Mouse (Mus musculus) MEL (cell line): ENCODE results near the gene Olfr547. TPM values are rescaled to one million over a fixed set of nuclear protein-coding genes. Genes with fewer than 3 reads are reported as not detected.
A peak's percentile ranks its signal among the peaks of the same experiment; 100 is the strongest.

Experiments used
- DNase-seq: peaks from one replicate; pipeline ENCODE4 v3.0.0; 2011; ENCODE audit warnings: low read depth, low spot score
- H3K27ac ChIP-seq: 2 replicates; pipeline ENCODE4 v1.5.1; 2012; ENCODE audit warnings: low read depth, mild to moderate bottlenecking, control low read depth, low read length, moderate library complexity; ENCODE audit not compliant: control insufficient read depth
- H3K27me3 ChIP-seq, 2 experiments: fragments of 150-350 bp in 1 of 2; sonication (generic) in 1 of 2; 2 replicates each; pipeline ENCODE4 v1.6.1; 2012; ENCODE audit warnings: low read length in 2 of 2, mild to moderate bottlenecking in 2 of 2, improper control_type of control experiment in 1 of 2, moderate library complexity in 1 of 2; ENCODE audit not compliant: insufficient read depth in 2 of 2, control insufficient read depth in 1 of 2
- H3K36me3 ChIP-seq, 2 experiments: 2 replicates each; pipeline ENCODE4 v1.6.1; 2012 to 2014; ENCODE audit warnings: low read length in 2 of 2, improper control_type of control experiment in 1 of 2, inconsistent platforms in 1 of 2, mild to moderate bottlenecking in 1 of 2; ENCODE audit not compliant: insufficient read depth in 2 of 2, control insufficient read depth in 1 of 2
- H3K4me1 ChIP-seq, 2 experiments: fragments of 150-350 bp in 1 of 2; sonication (generic) in 1 of 2; 2 replicates each; pipeline ENCODE4 v1.6.1; 2012; ENCODE audit warnings: low read length in 2 of 2, improper control_type of control experiment in 1 of 2, mild to moderate bottlenecking in 1 of 2; ENCODE audit not compliant: insufficient read depth in 2 of 2, control insufficient read depth in 1 of 2
- H3K4me3 ChIP-seq, 2 experiments: fragments of 150-350 bp in 1 of 2; sonication (generic) in 1 of 2; 2 replicates each; pipeline ENCODE4 v1.5.1; 2012; ENCODE audit warnings: low read depth in 2 of 2, low read length in 2 of 2, mild to moderate bottlenecking in 2 of 2, moderate library complexity in 2 of 2, control low read depth in 1 of 2, improper control_type of control experiment in 1 of 2; ENCODE audit not compliant: control insufficient read depth in 1 of 2, insufficient read depth in 1 of 2
- H3K79me2 ChIP-seq: 2 replicates; pipeline ENCODE4 v1.6.1; 2012; ENCODE audit warnings: mild to moderate bottlenecking, low read length, moderate library complexity; ENCODE audit not compliant: control insufficient read depth, poor library complexity, insufficient read depth
- H3K9ac ChIP-seq: 2 replicates; pipeline ENCODE4 v1.6.1; 2012; ENCODE audit warnings: low read depth, mild to moderate bottlenecking, control low read depth, low read length, moderate library complexity; ENCODE audit not compliant: control insufficient read depth, poor library complexity, severe bottlenecking
- H3K9me3 ChIP-seq: fragments of 150-350 bp; sonication (generic); replicated peaks from 2 replicates; pipeline ENCODE4 v1.6.1; 2012; ENCODE audit warnings: mild to moderate bottlenecking, low read length, improper control_type of control experiment, moderate library complexity; ENCODE audit not compliant: insufficient read depth
- CHD1 ChIP-seq: IDR thresholded peaks from 2 replicates; pipeline ENCODE4 v1.6.1; 2012; ENCODE audit warnings: low read depth, mild to moderate bottlenecking, inconsistent platforms, low read length, improper control_type of control experiment
- CTCF ChIP-seq, 3 experiments: IDR thresholded peaks in 2 of 3; conservative IDR thresholded peaks in 1 of 3; 2 replicates each; pipeline ENCODE4 v1.5.1; 2011 to 2012; ENCODE audit warnings: low read length in 3 of 3, low read depth in 2 of 3, mild to moderate bottlenecking in 2 of 3, improper control_type of control experiment in 1 of 3, inconsistent platforms in 1 of 3, mixed read lengths in 1 of 3, moderate library complexity in 1 of 3; ENCODE audit not compliant: control insufficient read depth in 1 of 3, insufficient read depth in 1 of 3, poor library complexity in 1 of 3, severe bottlenecking in 1 of 3
- GATA1 ChIP-seq: IDR thresholded peaks from 2 replicates; pipeline ENCODE4 v1.6.1; 2011; ENCODE audit warnings: low read depth, low read length, improper control_type of control experiment
- HCFC1 ChIP-seq: IDR thresholded peaks from 2 replicates; pipeline ENCODE4 v1.6.1; 2012; ENCODE audit warnings: low read depth, mild to moderate bottlenecking, inconsistent platforms, low read length, improper control_type of control experiment, moderate library complexity
- MAX ChIP-seq: IDR thresholded peaks from 2 replicates; pipeline ENCODE4 v1.6.1; 2011; ENCODE audit warnings: low read length, improper control_type of control experiment
- MAZ ChIP-seq: IDR thresholded peaks from 2 replicates; pipeline ENCODE4 v1.6.1; 2012; ENCODE audit warnings: low read depth, mild to moderate bottlenecking, inconsistent platforms, low read length, improper control_type of control experiment
- MEF2A ChIP-seq: IDR thresholded peaks from 2 replicates; pipeline ENCODE4 v1.6.1; 2014; ENCODE audit warnings: low read depth, mild to moderate bottlenecking, inconsistent platforms, low read length, improper control_type of control experiment; ENCODE audit not compliant: poor library complexity, insufficient replicate concordance, severe bottlenecking; ENCODE audit errors: extremely low read depth
- MXI1 ChIP-seq: IDR thresholded peaks from 2 replicates; pipeline ENCODE4 v1.6.1; 2011; ENCODE audit warnings: mild to moderate bottlenecking, low read depth, low read length, improper control_type of control experiment
- NELFE ChIP-seq: IDR thresholded peaks from 2 replicates; pipeline ENCODE4 v1.6.1; 2011; ENCODE audit warnings: low read depth, low read length, improper control_type of control experiment
- RAD21 ChIP-seq: IDR thresholded peaks from 2 replicates; pipeline ENCODE4 v1.6.1; 2011; ENCODE audit warnings: mild to moderate bottlenecking, low read depth, low read length, improper control_type of control experiment
- RCOR1 ChIP-seq: IDR thresholded peaks from 2 replicates; pipeline ENCODE4 v1.6.1; 2012; ENCODE audit warnings: low read depth, mild to moderate bottlenecking, inconsistent platforms, low read length, improper control_type of control experiment
- SMC3 ChIP-seq: IDR thresholded peaks from 2 replicates; pipeline ENCODE4 v1.6.1; 2011; ENCODE audit warnings: low read depth, low read length, improper control_type of control experiment
- ZC3H11A ChIP-seq: IDR thresholded peaks from 2 replicates; pipeline ENCODE4 v1.6.1; 2012; ENCODE audit warnings: low read depth, mild to moderate bottlenecking, inconsistent platforms, low read length, improper control_type of control experiment
- ZKSCAN1 ChIP-seq: IDR thresholded peaks from 2 replicates; pipeline ENCODE4 v1.6.1; 2012; ENCODE audit warnings: low read depth, mild to moderate bottlenecking, inconsistent platforms, low read length, improper control_type of control experiment, moderate library complexity
- polyA plus RNA-seq, 2 experiments: library from polyadenylated mRNA; stranded (reverse) in 1 of 2; unstranded in 1 of 2; fragments of >175 nt in 1 of 2; fragments of >200 nt in 1 of 2; gene quantifications; 2 replicates each; pipeline versions ENCODE4 v1.2.1 to v1.2.4; 2012; ENCODE audit warnings: low replicate concordance in 2 of 2, low read depth in 1 of 2; ENCODE audit not compliant: insufficient read length in 2 of 2, insufficient read depth in 1 of 2, missing spikeins in 1 of 2
- total RNA-seq: library from RNA; depleted of rRNA; stranded (reverse); fragments of 300-350 nt; gene quantifications from 2 replicates; pipeline ENCODE4 v1.2.3, GENCODE M21; 2012

Olfr547 gene
- total and polyA plus RNA-seq, 3 experiments = not detected

DNA sequence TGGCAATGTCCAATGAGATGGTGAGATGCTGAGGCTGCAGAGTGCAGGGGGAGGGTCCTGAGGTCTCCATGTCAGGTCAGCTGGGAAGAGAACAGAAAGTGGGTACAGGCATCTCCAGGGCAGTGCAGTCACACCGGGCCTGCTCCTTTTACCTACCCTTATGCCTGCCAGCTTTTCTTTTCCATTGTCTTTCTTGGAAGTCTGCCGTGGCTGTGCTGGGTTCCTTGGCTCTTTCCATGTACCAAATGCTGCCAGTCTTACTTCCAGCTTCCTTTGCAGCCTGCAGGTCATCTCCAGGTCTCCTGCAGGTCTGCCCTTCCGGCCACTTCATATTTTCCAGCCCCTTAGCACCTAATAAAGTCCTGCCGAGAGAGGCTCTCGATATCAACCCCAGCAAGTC, 32.6 kb upstream of the Olfr547 start:
- TF ChIP-seq MEF2A (no peak), MXI1 (no peak)
- TF ChIP-seq, all 39 proteins: peak for 0
- Histone ChIP-seq H3K27ac (no peak overlapping the region), H3K9me3 (no peaks in the 10 kb centered on the region), H3K9ac (no peak overlapping the region), H3K4me3 (no peak overlapping the region), H3K27me3 (no peaks in the 10 kb centered on the region), H3K4me1 (no peaks in the 10 kb centered on the region; a peak in 1 of 4 replicates), H3K79me2 (no peaks in the 10 kb centered on the region), H3K36me3 (no peaks in the 10 kb centered on the region)
- no peak for DNase-seq

DNA sequence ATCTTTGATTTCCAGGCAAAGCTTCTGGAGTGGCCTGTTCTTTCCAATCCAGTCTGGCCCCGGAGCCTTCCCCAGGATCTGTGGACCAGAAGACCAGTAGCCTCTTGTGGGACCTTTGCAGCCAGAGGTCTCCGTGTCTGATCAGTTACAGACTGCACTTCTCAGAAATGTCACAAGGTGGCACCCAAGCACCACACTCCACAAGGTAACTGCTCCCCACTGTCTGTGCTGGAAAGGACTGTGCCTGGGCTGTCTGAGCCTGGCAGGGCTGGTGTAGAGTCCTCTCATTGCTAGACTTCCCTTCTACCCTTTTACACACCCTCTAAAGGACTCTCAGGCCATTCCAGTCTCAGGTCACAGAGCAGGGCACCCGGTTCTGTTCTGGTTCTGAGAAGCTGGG, 27.7 kb upstream of the Olfr547 start:
- no peaks in the 10 kb centered on the region for H3K27me3 ChIP-seq
- no peak overlapping the region for H3K4me3 ChIP-seq
- no peaks in the 10 kb centered on the region for H3K36me3 ChIP-seq
- no peak for TF ChIP-seq MAZ
- peak; percentile 80 to 88 (median 88) for TF ChIP-seq CTCF (IDR thresholded peaks at IDR 0.05 in 2 of 3, conservative IDR thresholded peaks at IDR 0.05 in 1 of 3; ENCODE audit: control insufficient read depth in 1 of 3, insufficient read depth in 1 of 3, low read depth in 2 of 3, low read length in 3 of 3, poor library complexity in 1 of 3, severe bottlenecking in 1 of 3)
- no peak for TF ChIP-seq CHD1
- TF ChIP-seq ZKSCAN1 = no peak
- peak; percentile 71 for TF ChIP-seq ZC3H11A
- TF ChIP-seq RAD21 = peak; percentile 91
- TF ChIP-seq NELFE = no peak
- TF ChIP-seq SMC3 = peak; percentile 79
- no peak for TF ChIP-seq MAX
- no peak for TF ChIP-seq HCFC1
- DNase-seq = peak; percentile 81
- no peaks in the 10 kb centered on the region for H3K79me2 ChIP-seq
- no peak overlapping the region for H3K9ac ChIP-seq
- H3K27ac ChIP-seq = no peak overlapping the region
- no peaks in the 10 kb centered on the region; a peak in 1 of 4 replicates for H3K4me1 ChIP-seq
- H3K9me3 ChIP-seq = no peaks in the 10 kb centered on the region

DNA sequence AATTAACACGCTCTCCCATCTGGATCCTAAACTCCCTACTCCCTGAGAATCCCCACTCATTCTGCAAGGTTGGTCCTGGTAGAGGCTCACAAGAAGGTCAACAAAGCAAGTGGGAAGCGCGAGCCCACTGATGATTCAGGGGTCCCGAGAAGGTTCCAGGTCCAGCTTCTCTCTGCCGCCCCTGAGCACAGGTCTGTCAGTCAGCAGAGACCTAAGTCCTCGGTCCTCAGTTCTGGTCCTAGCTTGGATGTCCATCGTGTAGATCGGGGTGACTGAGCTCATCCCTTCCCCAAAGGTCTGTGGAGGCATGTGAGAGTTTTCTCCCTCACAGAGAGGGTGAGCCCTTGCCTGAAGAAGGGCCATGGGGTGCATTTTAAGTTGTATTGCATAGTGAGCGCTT, 26.5 kb upstream of the Olfr547 start:
- H3K27ac ChIP-seq = no peak overlapping the region
- no peak for DNase-seq
- TF ChIP-seq GATA1 = no peak
- no peak for TF ChIP-seq CTCF (IDR thresholded peaks at IDR 0.05 in 2 of 3, conservative IDR thresholded peaks at IDR 0.05 in 1 of 3; ENCODE audit: control insufficient read depth in 1 of 3, insufficient read depth in 1 of 3, low read depth in 2 of 3, low read length in 3 of 3, poor library complexity in 1 of 3, severe bottlenecking in 1 of 3)
- no peak for TF ChIP-seq MXI1
- no peak for TF ChIP-seq MEF2A
- TF ChIP-seq RCOR1 = no peak

More for the DNA sequence above, 26.5 kb upstream of the Olfr547 start:
- peaks cover 0 to 2% of the 10 kb centered on the region in 2 experiments; a peak in 1 of 4 replicates for H3K36me3 ChIP-seq
- no peaks in the 10 kb centered on the region for H3K9me3 ChIP-seq
- peaks cover 0 to 4% of the 10 kb centered on the region in 2 experiments; a peak in 2 of 4 replicates for H3K4me1 ChIP-seq
- H3K4me3 ChIP-seq = no peak overlapping the region
- no peaks in the 10 kb centered on the region for H3K27me3 ChIP-seq
- peaks cover 1% of the 10 kb centered on the region; the same call in 1 of the 2 replicates for H3K79me2 ChIP-seq
- H3K9ac ChIP-seq = no peak overlapping the region
